Mouse (Mus musculus) kidney, embryonic 14.5 days (tissue): Measurements from ENCODE around the gene Sult5a1. TPM values are rescaled to one million over a fixed set of nuclear protein-coding genes. Genes with fewer than 3 reads are reported as not detected.
"Not testable (repeated sequence)": the region's sequence is repeated elsewhere in the genome, so short reads cannot be mapped to it uniquely, and the experiment has no call there.

ENCODE experiments used
- ATAC-seq: fragments of 200-750 bp; cut with Nextera tagmentation; 2 replicates; pipeline ENCODE4 v1.8.0; 2017; ENCODE audit warnings: moderate number of reproducible peaks, mild to moderate bottlenecking, moderate TSS enrichment, moderate library complexity; ENCODE audit not compliant: low FRiP score, low TSS enrichment
- H3K27ac ChIP-seq: fragments of 300-500 bp; sonication (generic); 2 replicates; pipeline ENCODE4 v1.5.1; 2014; ENCODE audit warnings: low read depth, mild to moderate bottlenecking, low read length, moderate library complexity, mixed read lengths
- H3K27me3 ChIP-seq: fragments of 300-500 bp; sonication (generic); 2 replicates; pipeline ENCODE4 v1.6.1; 2014; ENCODE audit warnings: mild to moderate bottlenecking, low read length; ENCODE audit not compliant: control insufficient read depth, insufficient read depth
- H3K36me3 ChIP-seq: fragments of 300-500 bp; sonication (generic); 2 replicates; pipeline ENCODE4 v1.6.1; 2014; ENCODE audit warnings: low read length, mixed read lengths; ENCODE audit not compliant: control insufficient read depth, insufficient read depth
- H3K4me1 ChIP-seq: fragments of 300-500 bp; sonication (generic); 2 replicates; pipeline ENCODE4 v1.6.1; 2014; ENCODE audit warnings: low read length, mixed read lengths; ENCODE audit not compliant: control insufficient read depth, insufficient read depth
- H3K4me2 ChIP-seq: fragments of 300-500 bp; sonication (generic); replicated peaks from 2 replicates; pipeline ENCODE4 v1.6.1; 2014; ENCODE audit warnings: low read depth, mild to moderate bottlenecking, low read length
- H3K4me3 ChIP-seq: fragments of 300-500 bp; sonication (generic); 2 replicates; pipeline ENCODE4 v1.5.1; 2014; ENCODE audit warnings: mild to moderate bottlenecking, low read length
- H3K9ac ChIP-seq: fragments of 300-500 bp; sonication (generic); 2 replicates; pipeline ENCODE4 v1.6.1; 2014; ENCODE audit warnings: low read depth, mild to moderate bottlenecking, low read length, moderate library complexity
- H3K9me3 ChIP-seq: fragments of 300-500 bp; sonication (generic); 2 replicates; pipeline ENCODE4 v1.6.1; 2016; ENCODE audit warnings: low read length; ENCODE audit not compliant: control insufficient read depth
- WGBS: fragments of 180-500 bp; shearing (Covaris S2); extraction: QIAGEN DNeasy Blood & Tissue Kit; methylation state at CpG from one replicate; pipeline ENCODE4 v1.1.7; 2014; 5-methylcytosine and 5-hydroxymethylcytosine counted together
- polyA plus RNA-seq: library from polyadenylated mRNA; unstranded; fragments of >200 nt; fragmentation: Nextera tagmentation; extraction: Ambion mirVana; gene quantifications from 2 replicates; pipeline ENCODE4 v1.2.1, GENCODE M21; 2014

Gene Sult5a1
- 8.3 and 8.7 TPM in 2 replicates for polyA plus RNA-seq

GRCm38 (mm10) chr8:123157888-123158465 lies at the start of gene Sult5a1:
Gene Sult5a1, minus strand, starts transcription at chr8:123158315.
- 25% methylated on average over 13 of the region's 13 CpGs for WGBS
- Histone ChIP-seq H3K4me2 (peak within 1 kb of the TSS; percentile 27), H3K36me3 (no peaks in the 10 kb centered on the region), H3K27ac (no peak within 1 kb of the TSS), H3K27me3 (no peaks in the 10 kb centered on the region), H3K4me1 (0 out of 2 replicates have a peak, but pooled peaks cover 3% of the 10 kb centered on the region), H3K4me3 (no peak within 1 kb of the TSS; the same call in 1 of the 2 replicates), H3K9me3 (no peaks in the 10 kb centered on the region), H3K9ac (no peak within 1 kb of the TSS)
- ATAC-seq: 0 out of 2 replicates have a peak, but pooled peaks have one; percentile 56

DNA sequence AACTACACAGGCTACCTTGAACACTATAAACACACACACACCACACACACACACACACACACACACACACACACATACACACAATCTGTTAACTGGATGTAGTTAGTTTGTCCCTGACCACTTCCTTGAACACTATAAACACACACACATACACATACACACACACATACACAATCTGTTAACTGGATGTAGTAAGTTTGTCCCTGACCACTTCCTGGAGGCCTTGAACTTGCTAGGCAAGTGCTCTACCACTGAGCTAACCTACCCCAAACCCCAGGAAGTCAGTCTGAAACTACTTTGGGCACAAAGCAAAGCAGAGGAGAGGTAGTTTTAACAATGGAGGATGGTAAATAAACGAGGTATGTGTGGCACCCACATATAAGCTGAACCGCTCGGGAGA lies 45.5 kb upstream of the Sult5a1 start:
- 85% methylated on average over 3 of the region's 3 CpGs for WGBS
- H3K27ac ChIP-seq: no peak overlapping the region
- no peaks in the 10 kb centered on the region for H3K27me3 ChIP-seq
- no peaks in the 10 kb centered on the region for H3K4me1 ChIP-seq
- no peaks in the 10 kb centered on the region for H3K9me3 ChIP-seq
- no peak overlapping the region for H3K9ac ChIP-seq
- ATAC-seq: no peak
- H3K4me3 ChIP-seq: no peak overlapping the region
- H3K36me3 ChIP-seq: peaks cover 37% of the 10 kb centered on the region
- no peak overlapping the region for H3K4me2 ChIP-seq

DNA sequence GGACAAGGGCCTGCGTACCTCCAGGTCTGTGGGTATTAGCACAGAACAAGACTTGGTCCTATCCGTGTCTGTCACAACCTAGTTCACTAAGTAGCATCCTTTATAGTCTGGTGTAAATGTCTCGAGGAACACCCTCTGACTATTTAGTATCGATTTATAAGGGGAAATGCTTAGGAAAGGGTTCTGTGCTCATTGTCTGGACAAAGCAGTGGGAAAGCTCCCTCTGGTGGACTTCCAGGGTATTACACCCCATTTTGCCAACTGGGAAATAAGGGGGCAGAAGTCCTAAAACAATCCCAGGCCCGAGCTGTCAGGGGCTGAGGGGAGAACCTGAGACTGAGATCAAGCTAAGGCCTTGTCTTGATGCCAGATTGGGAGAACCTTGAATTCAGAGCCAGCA lies 44.2 kb upstream of the Sult5a1 start:
- Histone ChIP-seq H3K9ac (no peak overlapping the region), H3K4me3 (no peak overlapping the region), H3K9me3 (no peaks in the 10 kb centered on the region), H3K27ac (no peak overlapping the region), H3K27me3 (no peaks in the 10 kb centered on the region), H3K4me2 (no peak overlapping the region), H3K36me3 (peaks cover 24% of the 10 kb centered on the region), H3K4me1 (no peaks in the 10 kb centered on the region)
- WGBS: 23% methylated on average over 5 of the region's 5 CpGs
- peak; percentile 26; the same call in 1 of the 2 replicates for ATAC-seq

DNA sequence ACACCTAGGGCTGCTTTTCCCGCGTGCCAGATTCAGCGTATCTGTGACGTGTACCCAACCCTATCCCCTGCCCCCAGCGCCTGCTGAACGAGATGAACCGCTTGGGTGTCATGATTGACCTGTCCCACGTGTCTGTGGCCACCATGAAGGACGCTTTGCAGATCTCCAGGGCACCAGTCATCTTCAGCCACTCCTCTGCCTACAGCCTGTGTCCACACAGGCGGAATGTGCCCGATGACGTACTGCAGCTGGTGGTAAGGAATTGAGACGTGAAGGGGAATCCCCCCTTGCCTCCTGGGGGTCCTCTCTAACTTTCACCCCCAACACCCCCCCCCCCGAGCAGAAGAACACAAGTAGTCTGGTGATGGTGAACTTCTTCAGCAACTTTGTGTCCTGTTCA lies 41.7 kb upstream of the Sult5a1 start:
- Histone ChIP-seq H3K4me3 (no peak overlapping the region), H3K27me3 (no peaks in the 10 kb centered on the region), H3K9me3 (no peaks in the 10 kb centered on the region), H3K36me3 (peaks cover 6% of the 10 kb centered on the region; the same call in 1 of the 2 replicates), H3K4me1 (no peaks in the 10 kb centered on the region), H3K9ac (no peak overlapping the region), H3K4me2 (no peak overlapping the region), H3K27ac (no peak overlapping the region)
- WGBS: 61% methylated on average over 14 of the region's 14 CpGs
- ATAC-seq: no peak

GRCm38 (mm10) chr8:123197016-123197415 lies 38.9 kb upstream of the Sult5a1 start:
- not testable (repeated sequence) for H3K9me3 ChIP-seq, H3K4me1 ChIP-seq, H3K36me3 ChIP-seq, H3K4me2 ChIP-seq, H3K9ac ChIP-seq, ATAC-seq, H3K27me3 ChIP-seq, H3K27ac ChIP-seq, H3K4me3 ChIP-seq
- WGBS: 74% methylated on average over 5 of the region's 5 CpGs

- H3K4me3 ChIP-seq: no peak overlapping the region
- no peaks in the 10 kb centered on the region for H3K4me1 ChIP-seq
- H3K4me2 ChIP-seq: no peak overlapping the region
- H3K27ac ChIP-seq: no peak overlapping the region
- H3K9ac ChIP-seq: no peak overlapping the region
- no peaks in the 10 kb centered on the region for H3K9me3 ChIP-seq
- no peaks in the 10 kb centered on the region for H3K36me3 ChIP-seq
- ATAC-seq: no peak
- no peaks in the 10 kb centered on the region for H3K27me3 ChIP-seq
- WGBS: 87% methylated on average over 9 of the region's 9 CpGs
Measured at GRCm38 (mm10) chr8:123193771-123194170, 35.7 kb upstream of the Sult5a1 start.

DNA sequence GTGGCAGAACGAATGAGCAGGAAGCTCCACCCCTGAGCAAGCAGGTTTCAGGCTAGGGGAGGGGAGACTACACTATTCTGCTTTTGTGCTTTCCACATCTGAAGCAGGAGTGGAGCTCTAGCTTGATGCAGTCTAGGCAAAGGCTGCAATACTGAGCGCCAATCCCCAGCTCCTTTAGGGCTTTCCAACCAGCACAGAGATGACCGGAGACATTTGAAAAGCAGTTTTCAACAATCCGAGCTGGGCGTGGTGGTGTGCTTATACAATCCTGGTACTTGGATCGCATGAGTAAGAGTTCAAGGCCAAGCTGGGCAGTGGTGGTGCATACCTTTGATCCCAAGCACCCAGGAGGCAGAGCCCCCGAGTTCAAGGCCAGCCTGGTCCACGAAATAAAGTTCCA lies 33.8 kb upstream of the Sult5a1 start:
- Histone ChIP-seq H3K4me2 (no peak overlapping the region), H3K27ac (no peak overlapping the region), H3K9ac (no peak overlapping the region), H3K4me3 (no peak overlapping the region), H3K4me1 (0 out of 2 replicates have a peak, but pooled peaks cover under 1% of the 10 kb centered on the region), H3K36me3 (no peaks in the 10 kb centered on the region), H3K9me3 (no peaks in the 10 kb centered on the region), H3K27me3 (no peaks in the 10 kb centered on the region)
- WGBS: 64% methylated on average over 7 of the region's 8 CpGs
- ATAC-seq: no peak

GRCm38 (mm10) chr8:123190678-123191077 lies 32.6 kb upstream of the Sult5a1 start:
- peak; percentile 46 for ATAC-seq
- no peak overlapping the region for H3K27ac ChIP-seq
- H3K4me3 ChIP-seq: no peak overlapping the region

DNA sequence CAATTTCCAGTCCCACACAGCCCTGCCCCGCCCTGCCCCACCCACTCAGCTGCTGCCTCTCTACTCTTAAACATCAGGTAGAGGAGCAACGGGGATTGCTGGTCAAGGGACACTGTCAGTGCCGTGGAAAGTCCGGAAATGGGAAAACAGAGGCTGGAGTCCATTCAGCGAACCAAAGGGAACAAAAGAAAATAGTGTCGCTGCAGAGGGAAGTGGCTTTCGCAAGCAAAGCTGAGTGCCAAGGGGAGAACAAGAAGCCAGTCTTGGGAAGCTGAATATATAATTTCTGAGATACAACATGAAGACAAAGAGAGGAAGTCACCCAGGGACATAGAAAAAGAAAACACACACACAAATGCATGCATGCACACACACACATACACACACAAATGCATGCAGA lies 30.7 kb upstream of the Sult5a1 start:
- peaks cover 13% of the 10 kb centered on the region for H3K4me1 ChIP-seq
- WGBS: 72% methylated on average over 7 of the region's 7 CpGs

More at GRCm38 (mm10) chr8:123190678-123191077, 32.6 kb upstream of the Sult5a1 start:
- WGBS: 2% methylated on average over 9 of the region's 9 CpGs
- Histone ChIP-seq H3K9me3 (no peaks in the 10 kb centered on the region), H3K27me3 (no peaks in the 10 kb centered on the region), H3K36me3 (no peaks in the 10 kb centered on the region), H3K9ac (peak overlapping the region; percentile 12; the same call in 1 of the 2 replicates), H3K4me2 (peak overlapping the region; percentile 22; the same call in 1 of the 2 replicates), H3K4me1 (peaks cover 10% of the 10 kb centered on the region)

More for the DNA sequence above, 30.7 kb upstream of the Sult5a1 start:
- H3K36me3 ChIP-seq: no peaks in the 10 kb centered on the region
- H3K9me3 ChIP-seq: no peaks in the 10 kb centered on the region
- H3K27ac ChIP-seq: no peak overlapping the region
- no peak overlapping the region for H3K4me3 ChIP-seq
- no peak overlapping the region for H3K4me2 ChIP-seq
- no peaks in the 10 kb centered on the region for H3K27me3 ChIP-seq
- no peak overlapping the region for H3K9ac ChIP-seq
- no peak for ATAC-seq
